Mouse (Mus musculus) midbrain, embryonic 15.5 days (tissue): ENCODE results near the gene Paqr7. TPM values are rescaled to one million over a fixed set of nuclear protein-coding genes. Genes with fewer than 3 reads are reported as not detected.
A peak's percentile ranks its signal among the peaks of the same experiment; 100 is the strongest.

ENCODE experiments used
- ATAC-seq: fragments of 200-750 bp; cut with Nextera tagmentation; replicated peaks from 2 replicates; pipeline ENCODE4 v1.8.0; 2017; ENCODE audit warnings: moderate TSS enrichment
- H3K27ac ChIP-seq: fragments of 300-500 bp; sonication (generic); 2 replicates; pipeline ENCODE4 v1.5.1; 2015; ENCODE audit warnings: mild to moderate bottlenecking, inconsistent platforms
- H3K27me3 ChIP-seq: fragments of 300-500 bp; sonication (generic); replicated peaks from 2 replicates; pipeline ENCODE4 v1.6.1; 2015; ENCODE audit warnings: inconsistent platforms
- H3K36me3 ChIP-seq: fragments of 300-500 bp; sonication (generic); replicated peaks from 2 replicates; pipeline ENCODE4 v1.6.1; 2015; ENCODE audit warnings: inconsistent platforms
- H3K4me1 ChIP-seq: fragments of 300-500 bp; sonication (generic); 2 replicates; pipeline ENCODE4 v1.6.1; 2015; ENCODE audit warnings: inconsistent platforms
- H3K4me2 ChIP-seq: fragments of 300-500 bp; sonication (generic); 2 replicates; pipeline ENCODE4 v1.6.1; 2015; ENCODE audit warnings: inconsistent platforms, mild to moderate bottlenecking, moderate library complexity
- H3K4me3 ChIP-seq: fragments of 300-500 bp; sonication (generic); 2 replicates; pipeline ENCODE4 v1.5.1; 2015; ENCODE audit warnings: mild to moderate bottlenecking, inconsistent platforms
- H3K9ac ChIP-seq: fragments of 300-500 bp; sonication (generic); 2 replicates; pipeline ENCODE4 v1.6.1; 2015; ENCODE audit warnings: mild to moderate bottlenecking, inconsistent platforms
- H3K9me3 ChIP-seq: fragments of 300-500 bp; sonication (generic); 2 replicates; pipeline ENCODE4 v1.6.1; 2016; ENCODE audit warnings: inconsistent platforms
- WGBS: fragments of 180-500 bp; shearing (Covaris S2); methylation state at CpG from one replicate; pipeline ENCODE4 v1.1.7; 2015; ENCODE audit warnings: mixed read lengths; 5-methylcytosine and 5-hydroxymethylcytosine counted together
- microRNA-seq: library from miRNA; unstranded; fragments of <30 nt; microRNA quantifications from one replicate; pipeline ENCODE4, GENCODE M21; 2016
- polyA plus RNA-seq: library from polyadenylated mRNA; unstranded; fragments of >200 nt; fragmentation: Nextera tagmentation; extraction: Ambion mirVana; gene quantifications from 2 replicates; pipeline ENCODE4 v1.2.1, GENCODE M21; 2015

The Paqr7 gene
- polyA plus RNA-seq, 1 experiment from 2014 or later = 22.6 TPM

- H3K27me3 ChIP-seq = no peaks in the 10 kb centered on the region
- H3K4me3 ChIP-seq = peak within 1 kb of the TSS; percentile 60
- no peaks in the 10 kb centered on the region for H3K9me3 ChIP-seq
- H3K36me3 ChIP-seq = peaks cover 13% of the 10 kb centered on the region; the same call in 1 of the 2 replicates
- H3K4me1 ChIP-seq = peaks cover 39% of the 10 kb centered on the region
- peak within 1 kb of the TSS; percentile 82 for H3K4me2 ChIP-seq
- WGBS = under 1% methylated on average over 55 of the region's 67 CpGs
- H3K27ac ChIP-seq = peak within 1 kb of the TSS; percentile 87
- peak; percentile 81 for ATAC-seq
- peak within 1 kb of the TSS; percentile 84 for H3K9ac ChIP-seq
Measured at GRCm38 (mm10) chr4:134551494-134552316, 55.2 kb downstream of the Paqr7 start, which contains the start of gene Selenon. Gene Selenon (minus strand): TSS chr4:134552166.

- H3K27ac ChIP-seq = no peak overlapping the region
- peaks cover 32% of the 10 kb centered on the region for H3K4me1 ChIP-seq
- no peak overlapping the region for H3K4me2 ChIP-seq
- H3K36me3 ChIP-seq = peaks cover 8% of the 10 kb centered on the region; the same call in 1 of the 2 replicates
- WGBS = 80% methylated on average over 1 of the region's 1 CpGs
- H3K27me3 ChIP-seq = no peaks in the 10 kb centered on the region
- no peak overlapping the region for H3K9ac ChIP-seq
- ATAC-seq = no peak
- H3K9me3 ChIP-seq = no peaks in the 10 kb centered on the region
- H3K4me3 ChIP-seq = no peak overlapping the region
Measured at GRCm38 (mm10) chr4:134553631-134554030, 57.1 kb downstream of the Paqr7 start.

GRCm38 (mm10) chr4:134555956-134556580, 59.6 kb downstream of the Paqr7 start:
- ATAC-seq = no peak
- Histone ChIP-seq H3K9ac (no peak overlapping the region), H3K4me3 (no peak overlapping the region), H3K4me1 (peaks cover 21% of the 10 kb centered on the region), H3K36me3 (no peaks in the 10 kb centered on the region), H3K4me2 (no peak overlapping the region), H3K27me3 (no peaks in the 10 kb centered on the region), H3K27ac (no peak overlapping the region), H3K9me3 (no peaks in the 10 kb centered on the region)
- WGBS = 53% methylated on average over 8 of the region's 8 CpGs

- Histone ChIP-seq H3K9me3 (no peaks in the 10 kb centered on the region), H3K4me2 (no peak overlapping the region), H3K9ac (no peak overlapping the region), H3K27ac (0 out of 2 replicates have a peak overlapping the region, but pooled peaks have one; percentile 8), H3K27me3 (no peaks in the 10 kb centered on the region), H3K4me3 (no peak overlapping the region), H3K36me3 (no peaks in the 10 kb centered on the region), H3K4me1 (peaks cover 11% of the 10 kb centered on the region)
- no peak for ATAC-seq
- WGBS = 11% methylated on average over 16 of the region's 16 CpGs
Measured at GRCm38 (mm10) chr4:134557626-134558249, 61.2 kb downstream of the Paqr7 start.

GRCm38 (mm10) chr4:134558570-134559113, 62.1 kb downstream of the Paqr7 start:
- Histone ChIP-seq H3K36me3 (no peaks in the 10 kb centered on the region), H3K27me3 (no peaks in the 10 kb centered on the region), H3K9ac (no peak overlapping the region), H3K4me1 (peaks cover 11% of the 10 kb centered on the region), H3K27ac (no peak overlapping the region), H3K4me3 (no peak overlapping the region), H3K4me2 (no peak overlapping the region), H3K9me3 (no peaks in the 10 kb centered on the region)
- ATAC-seq = no peak
- WGBS = 49% methylated on average over 9 of the region's 9 CpGs

GRCm38 (mm10) chr4:134559154-134559553, 62.7 kb downstream of the Paqr7 start:
- H3K27me3 ChIP-seq = no peaks in the 10 kb centered on the region
- H3K9ac ChIP-seq = no peak overlapping the region
- H3K4me3 ChIP-seq = no peak overlapping the region
- H3K9me3 ChIP-seq = no peaks in the 10 kb centered on the region
- no peak overlapping the region for H3K4me2 ChIP-seq
- no peaks in the 10 kb centered on the region for H3K36me3 ChIP-seq
- peaks cover 11% of the 10 kb centered on the region for H3K4me1 ChIP-seq
- 83% methylated on average over 7 of the region's 7 CpGs for WGBS
- no peak for ATAC-seq
- no peak overlapping the region for H3K27ac ChIP-seq

Small RNA genes within 50 kb of the gene (microRNA-seq; reads per million reads assigned to microRNA genes)
- gene Gm23634 = 1.7 reads per million

Other genes starting within 250 kb of the Paqr7 start
- not detected in 2 replicates for gene Gm30191, start 249.8 kb upstream of the Paqr7 start, polyA plus RNA-seq
- gene Grrp1, start 242.6 kb upstream of the Paqr7 start, polyA plus RNA-seq = 13.6 and 14.4 TPM in 2 replicates
- gene Pdik1l, start 208.8 kb upstream of the Paqr7 start, polyA plus RNA-seq = 42.2 and 44.7 TPM in 2 replicates
- 0.40 and 0.91 TPM in 2 replicates for gene Trim63, start 181.6 kb upstream of the Paqr7 start, polyA plus RNA-seq
- gene Slc30a2, start 153.5 kb upstream of the Paqr7 start, polyA plus RNA-seq = 0.22 and 0.23 TPM in 2 replicates
- gene Extl1, start 112.8 kb upstream of the Paqr7 start, polyA plus RNA-seq = 0.59 and 0.62 TPM in 2 replicates
- gene Pafah2, start 100.4 kb upstream of the Paqr7 start, polyA plus RNA-seq = 7.7 and 8.0 TPM in 2 replicates
- 7,501 and 7,674 TPM in 2 replicates for gene Stmn1, start 28.4 kb upstream of the Paqr7 start, polyA plus RNA-seq
- gene Aunip, start 14.3 kb downstream of the Paqr7 start, polyA plus RNA-seq = 1.3 and 1.9 TPM in 2 replicates
- gene Mtfr1l, start 38.7 kb downstream of the Paqr7 start, polyA plus RNA-seq = 164 and 173 TPM in 2 replicates
- 28.3 and 35.6 TPM in 2 replicates for gene Selenon, start 55.5 kb downstream of the Paqr7 start, polyA plus RNA-seq
- 3.8 and 4.3 TPM in 2 replicates for gene Man1c1, start 207.6 kb downstream of the Paqr7 start, polyA plus RNA-seq